Mouse (Mus musculus): ENCODE data around the gene Rrm2.
"Not testable (repeated sequence)": the region's sequence is repeated elsewhere in the genome, so short reads cannot be mapped to it uniquely, and the experiment has no call there.

Gene Rrm2

GRCm38 (mm10) chr12:24705502-24706263, 2.4 kb upstream of the Rrm2 start:
- DNase-seq (ENCODE audit: low read depth, low spot score): no peak

DNA sequence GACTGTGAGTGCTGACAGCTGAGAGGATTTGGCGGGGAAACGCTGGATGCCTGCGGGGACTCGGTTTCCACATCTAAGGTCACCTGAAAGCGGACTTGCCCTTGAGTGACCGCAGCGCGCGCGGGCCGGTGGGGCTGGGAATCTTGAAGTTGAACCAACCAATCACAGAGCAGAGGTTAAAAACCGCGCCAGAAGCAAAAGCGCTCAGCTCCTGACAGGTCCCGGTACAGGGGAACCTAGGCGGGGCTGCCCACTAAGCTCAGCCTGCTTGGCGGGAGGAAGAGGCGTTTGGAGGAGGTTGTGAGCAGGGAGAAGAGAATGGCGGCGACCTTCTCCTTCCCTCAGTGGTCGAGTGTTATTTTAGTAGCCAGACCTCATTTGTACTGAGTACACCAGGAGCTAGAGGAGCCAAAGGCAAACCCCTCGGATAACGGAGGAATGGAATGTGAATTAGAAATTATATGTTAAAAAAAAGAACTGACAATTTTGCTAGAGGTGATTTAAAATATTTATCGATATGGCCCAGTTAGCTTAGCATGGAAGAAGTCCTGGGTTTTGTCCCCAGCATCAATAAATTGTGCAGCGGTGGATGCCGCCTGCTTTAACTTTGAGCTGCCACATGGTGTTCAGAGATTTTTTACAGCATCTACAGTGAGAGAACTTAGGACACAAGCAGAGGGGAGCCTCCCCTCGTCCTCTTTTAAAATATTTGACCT, 1.1 kb upstream of the Rrm2 start:
- DNase-seq (ENCODE audit: low read depth, low spot score): peak; percentile 63

DNA sequence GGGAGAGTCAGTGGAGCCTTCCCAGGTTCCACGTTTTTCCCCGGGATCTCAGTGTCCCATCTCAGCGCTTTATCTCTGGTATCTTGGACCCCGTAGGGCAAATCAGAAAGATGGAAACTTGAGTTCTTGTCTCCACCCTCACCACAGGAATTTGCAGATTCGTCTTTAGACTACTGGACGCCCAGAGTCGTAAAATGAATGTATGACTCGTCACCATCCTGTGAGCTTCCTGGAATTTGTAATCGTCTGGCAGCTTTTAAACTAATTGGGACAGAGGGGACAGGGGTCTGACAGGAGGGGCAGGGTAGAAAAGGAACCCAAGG, 600 bp upstream of the Rrm2 start:
- DNase-seq (ENCODE audit: low read depth, low spot score): peak; percentile 23

GRCm38 (mm10) chr12:24708824-24709218, 780 bp downstream of the Rrm2 start:
- no peak for DNase-seq (ENCODE audit: low read depth, low spot score)

- DNase-seq (ENCODE audit: low read depth, low spot score): peak; percentile 52
Observed at GRCm38 (mm10) chr12:24709409-24709808, 1.4 kb downstream of the Rrm2 start.

DNA sequence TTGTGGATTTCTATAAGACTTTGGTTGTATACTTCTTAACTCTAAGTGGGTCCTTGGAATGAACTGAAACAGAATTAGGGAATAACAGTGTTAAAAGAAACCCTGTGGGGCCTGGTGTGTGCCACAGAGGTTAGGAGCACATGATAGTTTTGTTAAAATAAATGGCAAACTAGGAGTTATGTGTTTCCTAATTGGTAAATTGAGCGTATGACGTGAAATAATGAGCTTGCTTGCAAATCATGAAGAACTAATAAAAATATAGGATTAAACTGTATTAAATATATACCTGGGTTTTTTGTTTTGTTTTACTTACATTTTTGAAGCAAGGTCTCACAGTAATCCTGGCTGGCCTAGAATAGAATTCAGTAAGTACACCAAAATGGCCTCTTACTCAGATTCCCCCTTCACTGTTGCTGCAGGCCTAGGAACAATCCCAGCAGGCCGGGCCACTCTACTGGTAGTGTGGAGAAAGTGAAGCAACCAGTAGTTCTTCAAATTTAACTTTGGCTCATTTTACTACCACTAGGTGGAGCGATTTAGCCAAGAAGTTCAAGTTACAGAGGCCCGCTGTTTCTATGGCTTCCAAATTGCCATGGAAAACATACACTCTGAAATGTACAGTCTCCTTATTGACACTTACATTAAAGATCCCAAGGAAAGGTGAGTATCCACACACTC, 1.9 kb downstream of the Rrm2 start:
- peak; percentile 85 for DNase-seq (ENCODE audit: low read depth, low spot score)

DNA sequence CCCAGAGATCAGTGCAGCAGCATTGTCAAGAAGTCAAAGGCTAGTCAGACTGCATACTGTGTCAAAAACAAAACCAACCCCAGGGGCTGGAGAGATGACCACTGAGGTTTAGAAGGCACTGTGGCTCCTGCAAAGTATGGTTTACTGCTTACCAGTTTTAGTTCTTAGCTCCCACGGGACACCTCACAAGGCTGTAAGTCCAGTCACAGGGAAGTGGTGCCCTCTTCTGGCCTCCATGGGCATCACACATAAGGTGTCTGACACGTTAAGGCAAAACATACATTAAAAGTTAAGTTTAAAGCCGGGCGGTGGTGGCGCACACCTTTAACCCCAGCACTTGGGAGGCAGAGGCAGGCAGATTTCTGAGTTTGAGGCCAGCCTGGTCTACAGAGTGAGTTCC, 2.6 kb downstream of the Rrm2 start:
- peak; percentile 67 for DNase-seq (ENCODE audit: low read depth, low spot score)

DNA sequence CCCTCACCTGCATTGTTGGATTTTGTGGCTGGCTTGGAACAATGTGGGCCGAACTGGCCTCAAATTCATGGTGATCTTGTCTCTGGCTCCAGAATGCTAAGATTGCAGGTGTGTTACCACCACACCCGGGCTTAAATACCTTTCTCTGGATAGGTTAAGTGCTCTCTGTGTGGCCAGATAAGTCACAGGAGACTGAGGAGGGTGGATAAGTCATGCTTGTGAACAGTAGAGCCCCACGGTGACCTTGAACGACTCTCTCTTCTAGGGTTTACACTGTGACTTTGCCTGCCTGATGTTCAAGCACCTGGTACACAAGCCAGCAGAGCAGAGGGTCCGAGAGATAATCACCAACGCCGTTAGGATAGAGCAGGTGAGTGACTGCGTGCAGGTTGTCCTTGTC, 4.4 kb downstream of the Rrm2 start:
- DNase-seq (ENCODE audit: low read depth, low spot score): no peak

- no peak for DNase-seq (ENCODE audit: low read depth, low spot score)
Observed at GRCm38 (mm10) chr12:24714579-24715255, 6.7 kb downstream of the Rrm2 start.

DNA sequence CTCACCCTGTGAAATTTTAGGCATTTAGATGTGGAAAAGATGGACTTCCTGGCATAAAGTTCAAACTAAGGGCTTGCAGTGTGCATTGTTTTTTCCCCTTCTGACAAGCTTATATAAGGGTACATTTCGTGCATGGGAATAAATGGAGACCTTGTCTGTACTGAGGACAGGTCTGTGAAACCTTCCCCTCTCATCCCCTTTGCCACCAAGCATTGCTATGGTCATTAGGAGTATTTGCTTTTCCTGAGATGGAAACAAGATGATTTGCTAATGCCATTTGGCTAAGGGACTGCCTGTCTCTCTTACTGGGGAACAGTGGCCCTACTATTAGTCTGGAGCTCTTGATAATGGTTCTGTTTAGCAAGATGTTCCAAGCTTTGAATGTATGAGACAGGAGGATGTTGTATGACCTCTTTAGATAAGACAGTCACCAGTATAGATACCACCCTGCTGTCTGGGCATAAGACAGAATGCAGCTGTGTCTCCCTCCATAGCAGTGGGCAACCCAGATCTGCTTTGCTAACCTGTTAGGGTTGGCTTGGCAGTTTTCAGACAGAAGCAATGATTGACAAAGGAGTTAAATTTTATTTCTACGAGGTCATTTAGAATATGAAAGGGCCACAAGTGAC, 7.3 kb downstream of the Rrm2 start:
- no peak for DNase-seq (ENCODE audit: low read depth, low spot score)

DNA sequence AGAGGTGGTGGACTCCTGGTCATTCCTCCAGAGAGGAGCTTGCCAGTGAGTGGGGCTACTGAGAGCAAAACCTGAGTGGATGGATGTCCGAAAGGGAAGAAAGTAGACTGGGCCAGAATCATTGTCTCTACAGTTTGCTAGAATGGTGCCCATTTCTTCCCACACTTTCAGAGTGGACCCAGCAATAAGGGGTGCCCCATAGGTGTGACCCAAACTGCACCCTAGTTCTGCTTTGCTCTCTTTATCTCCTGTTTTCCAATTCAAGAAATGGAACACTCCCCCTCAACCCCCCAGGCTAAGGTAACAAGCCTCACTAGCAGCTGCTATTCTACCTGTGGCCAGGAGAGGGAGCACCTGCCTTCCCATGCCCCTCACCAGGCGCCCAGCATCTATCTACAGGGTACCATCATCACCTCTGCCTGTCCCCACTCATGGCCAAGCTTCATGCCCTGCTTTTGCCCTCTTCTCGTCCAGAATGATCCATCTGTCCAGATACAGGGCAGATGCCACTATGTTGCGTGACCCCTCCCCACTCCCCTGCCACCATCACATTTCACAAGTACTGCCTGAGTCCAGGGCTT, 8.8 kb downstream of the Rrm2 start:
- peak; percentile 51 for DNase-seq (ENCODE audit: low read depth, low spot score)

GRCm38 (mm10) chr12:24723434-24723833, 15.4 kb downstream of the Rrm2 start:
- DNase-seq (ENCODE audit: low read depth, low spot score): no peak

- no peak for DNase-seq (ENCODE audit: low read depth, low spot score)
Observed at GRCm38 (mm10) chr12:24723859-24724258, 15.8 kb downstream of the Rrm2 start.

DNA sequence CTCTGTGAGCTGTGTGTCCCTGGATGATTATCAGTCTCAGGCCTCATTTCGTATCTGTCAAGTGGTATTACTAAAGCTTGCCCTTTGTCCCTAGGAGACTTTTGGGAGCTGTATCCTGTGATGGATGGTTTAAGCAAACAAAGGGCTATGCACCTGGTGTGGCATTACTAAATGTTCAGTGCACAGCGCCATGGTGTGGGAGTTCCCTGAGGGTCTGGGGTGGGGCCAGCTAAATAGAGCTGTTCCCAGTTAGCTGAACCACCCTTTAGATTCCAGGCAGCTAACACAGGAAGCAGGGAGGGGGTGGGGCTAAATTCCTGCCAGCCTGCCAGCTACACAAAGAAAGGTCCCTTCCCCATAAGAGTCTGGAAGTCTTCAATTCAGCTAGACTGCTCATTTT, 16.3 kb downstream of the Rrm2 start:
- DNase-seq (ENCODE audit: low read depth, low spot score): no peak

DNA sequence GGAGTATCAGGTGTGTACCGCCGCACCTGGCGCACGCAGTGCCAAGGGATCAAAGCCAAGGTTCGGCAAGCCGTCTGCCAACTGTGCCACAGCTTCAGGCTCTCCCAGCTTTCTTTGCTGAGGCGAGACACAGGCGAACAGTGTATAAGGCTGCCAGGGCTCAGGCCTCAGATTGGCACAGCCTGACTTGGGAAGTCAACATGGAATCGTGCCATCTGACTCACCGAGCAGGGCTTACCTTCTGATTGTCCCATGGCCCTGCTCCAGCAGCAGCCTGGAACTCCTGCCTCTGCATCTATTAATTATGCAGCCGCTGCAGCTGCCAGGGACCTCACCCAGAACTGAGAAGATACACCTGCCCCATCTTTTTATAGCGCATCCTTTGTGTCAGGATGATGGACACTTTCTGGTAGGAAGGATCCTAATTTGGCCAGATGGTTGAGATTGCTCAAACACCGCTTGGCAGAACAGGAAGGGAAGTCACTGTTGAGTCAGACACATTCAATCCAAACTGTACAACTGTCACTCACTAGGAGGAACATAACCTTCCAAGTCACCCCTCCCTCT, 26.9 kb downstream of the Rrm2 start:
- DNase-seq (ENCODE audit: low read depth, low spot score): no peak

GRCm38 (mm10) chr12:24736956-24737355, 28.9 kb downstream of the Rrm2 start:
- DNase-seq (ENCODE audit: low read depth, low spot score): no peak

- no peak for DNase-seq (ENCODE audit: low read depth, low spot score)
Observed at GRCm38 (mm10) chr12:24739963-24740362, 31.9 kb downstream of the Rrm2 start.

DNA sequence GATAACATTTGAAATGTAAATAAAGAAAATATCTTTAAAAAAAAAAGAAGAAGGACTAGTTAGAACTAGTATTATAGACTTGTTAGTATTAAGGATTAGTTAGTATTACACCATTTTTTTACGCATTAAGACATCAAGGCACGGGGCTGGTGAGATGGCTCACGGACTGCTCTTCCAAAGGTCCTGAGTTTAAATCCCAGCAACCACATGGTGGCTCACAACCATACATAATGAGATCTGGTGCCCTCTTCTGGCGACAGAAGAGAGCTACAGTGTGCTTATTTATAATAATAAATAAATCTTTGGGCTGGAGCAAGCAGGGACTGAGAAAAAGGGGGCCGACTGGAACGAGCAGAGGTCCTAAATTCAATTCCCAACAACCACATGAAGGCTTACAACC, 33.5 kb downstream of the Rrm2 start:
- not testable (repeated sequence) for DNase-seq (ENCODE audit: low read depth, low spot score)

DNA sequence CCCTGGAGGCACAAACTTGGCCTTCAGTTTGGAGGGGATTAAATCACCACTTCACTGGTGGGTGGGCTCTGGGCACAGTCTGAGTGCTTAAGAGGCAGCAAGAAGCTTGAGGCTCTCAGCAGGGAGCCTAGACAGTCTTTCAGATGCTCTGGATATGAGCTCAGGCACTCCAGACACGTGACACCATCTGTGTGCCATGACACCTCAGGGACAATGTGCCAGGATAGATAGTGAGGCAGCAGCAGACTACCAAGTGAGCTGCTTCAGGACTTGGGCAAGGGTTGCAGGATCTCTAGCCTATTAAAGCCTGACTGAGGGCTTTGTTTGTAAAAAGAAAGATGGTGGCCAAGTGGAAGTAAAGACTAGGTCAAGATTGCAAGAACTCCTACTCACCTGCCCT, 36.3 kb downstream of the Rrm2 start:
- no peak for DNase-seq (ENCODE audit: low read depth, low spot score)

GRCm38 (mm10) chr12:24746579-24747296, 38.7 kb downstream of the Rrm2 start:
- DNase-seq (ENCODE audit: low read depth, low spot score): no peak

All from CD4-positive helper T cell, adult 2 months (primary cell).